Mouse (Mus musculus) hindbrain, embryonic 11.5 days (tissue): Measurements from ENCODE around the gene Rassf9. TPM values are rescaled to one million over a fixed set of nuclear protein-coding genes. Genes with fewer than 3 reads are reported as not detected.
A peak's percentile ranks its signal among the peaks of the same experiment; 100 is the strongest.

Source experiments
- ATAC-seq: fragments of 200-750 bp; cut with Nextera tagmentation; 2 replicates; pipeline ENCODE4 v1.8.0; 2017; ENCODE audit warnings: mild to moderate bottlenecking, moderate TSS enrichment, moderate library complexity; ENCODE audit not compliant: low FRiP score
- DNase-seq: peaks from one replicate; pipeline ENCODE4 v3.0.0-alpha.2; 2015; ENCODE audit warnings: low spot score
- H3K27ac ChIP-seq: fragments of 300-500 bp; sonication (generic); 2 replicates; pipeline ENCODE4 v1.5.1; 2014; ENCODE audit warnings: mild to moderate bottlenecking, low read depth, low read length
- H3K27me3 ChIP-seq: fragments of 300-500 bp; sonication (generic); 2 replicates; pipeline ENCODE4 v1.6.1; 2014; ENCODE audit warnings: mild to moderate bottlenecking, low read length, moderate library complexity, mixed read lengths; ENCODE audit not compliant: control insufficient read depth, insufficient read depth
- H3K36me3 ChIP-seq: fragments of 300-500 bp; sonication (generic); 2 replicates; pipeline ENCODE4 v1.6.1; 2014; ENCODE audit warnings: mild to moderate bottlenecking, low read length, moderate library complexity, mixed read lengths; ENCODE audit not compliant: control insufficient read depth, insufficient read depth
- H3K4me1 ChIP-seq: fragments of 300-500 bp; sonication (generic); replicated peaks from 2 replicates; pipeline ENCODE4 v1.6.1; 2014; ENCODE audit warnings: low read length, mixed read lengths; ENCODE audit not compliant: control insufficient read depth, insufficient read depth
- H3K4me2 ChIP-seq: fragments of 300-500 bp; sonication (generic); replicated peaks from 2 replicates; pipeline ENCODE4 v1.6.1; 2014; ENCODE audit warnings: mild to moderate bottlenecking, low read depth, low read length
- H3K4me3 ChIP-seq: fragments of 300-500 bp; sonication (generic); 2 replicates; pipeline ENCODE4 v1.5.1; 2014; ENCODE audit warnings: low read depth, low read length
- H3K9ac ChIP-seq: fragments of 300-500 bp; sonication (generic); 2 replicates; pipeline ENCODE4 v1.6.1; 2014; ENCODE audit warnings: low read depth, low read length
- H3K9me3 ChIP-seq: fragments of 300-500 bp; sonication (generic); 2 replicates; pipeline ENCODE4 v1.6.1; 2016; ENCODE audit warnings: low read length; ENCODE audit not compliant: control insufficient read depth
- WGBS: fragments of 180-500 bp; shearing (Covaris S2); extraction: QIAGEN DNeasy Blood & Tissue Kit; methylation state at CpG from one replicate; pipeline ENCODE4 v1.1.7; 2014; 5-methylcytosine and 5-hydroxymethylcytosine counted together
- polyA plus RNA-seq: library from polyadenylated mRNA; unstranded; fragments of >200 nt; fragmentation: Nextera tagmentation; extraction: Ambion mirVana; gene quantifications from 2 replicates; pipeline ENCODE4 v1.2.1, GENCODE M21; 2014

Rassf9 gene
- polyA plus RNA-seq = 1.9 and 2.0 TPM in 2 replicates

- 24% methylated on average over 5 of the region's 5 CpGs for WGBS
- no peak within 1 kb of the TSS for H3K4me2 ChIP-seq
- H3K4me3 ChIP-seq = no peak within 1 kb of the TSS
- ATAC-seq (peak; percentile 70; the same call in 1 of the 2 replicates), DNase-seq (peak; percentile 22)
- H3K36me3 ChIP-seq = no peaks in the 10 kb centered on the region
- peak within 1 kb of the TSS; percentile 36; the same call in 1 of the 2 replicates for H3K27ac ChIP-seq
- H3K4me1 ChIP-seq = no peaks in the 10 kb centered on the region
- no peak within 1 kb of the TSS for H3K9ac ChIP-seq
- no peaks in the 10 kb centered on the region for H3K27me3 ChIP-seq
- H3K9me3 ChIP-seq = no peaks in the 10 kb centered on the region
Observed at GRCm38 (mm10) chr10:102511807-102512461, at the start of gene Rassf9. Rassf9 (plus strand) TSS chr10:102512222.

DNA sequence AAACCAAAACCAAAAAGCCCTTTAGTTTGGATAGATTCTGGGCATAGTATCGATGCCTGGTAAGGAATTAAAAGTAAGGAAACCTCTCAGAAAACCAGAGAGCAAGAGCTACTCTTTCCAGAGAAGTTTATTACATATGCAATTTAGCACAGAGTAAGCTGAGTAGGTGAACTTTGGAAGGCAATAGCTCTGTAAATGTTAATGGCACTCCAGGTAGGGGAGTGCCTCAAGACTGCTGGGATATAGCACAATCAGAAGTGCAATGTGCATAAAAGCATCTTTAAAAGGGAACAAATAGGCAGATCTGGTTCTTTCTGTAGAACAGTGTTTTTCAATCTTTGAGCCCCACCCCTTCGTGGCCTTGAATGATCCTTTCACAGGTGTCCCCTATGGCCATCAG is 42.6 kb upstream of the Rassf9 start:
- H3K9me3 ChIP-seq = no peaks in the 10 kb centered on the region
- DNase-seq (no peak), ATAC-seq (no peak)
- no peak overlapping the region for H3K4me2 ChIP-seq
- H3K4me3 ChIP-seq = no peak overlapping the region
- no peaks in the 10 kb centered on the region for H3K36me3 ChIP-seq
- no peaks in the 10 kb centered on the region for H3K27me3 ChIP-seq
- no peaks in the 10 kb centered on the region for H3K4me1 ChIP-seq
- 77% methylated on average over 2 of the region's 2 CpGs for WGBS
- no peak overlapping the region for H3K27ac ChIP-seq
- H3K9ac ChIP-seq = no peak overlapping the region

- H3K4me3 ChIP-seq = no peak within 1 kb of the TSS
- no peaks in the 10 kb centered on the region for H3K36me3 ChIP-seq
- no peak within 1 kb of the TSS for H3K4me2 ChIP-seq
- no peak within 1 kb of the TSS for H3K9ac ChIP-seq
- DNase-seq = no peak
- WGBS = 29% methylated on average over 3 of the region's 3 CpGs
- H3K4me1 ChIP-seq = no peaks in the 10 kb centered on the region
- no peak within 1 kb of the TSS for H3K27ac ChIP-seq
- no peaks in the 10 kb centered on the region for H3K27me3 ChIP-seq
- no peaks in the 10 kb centered on the region for H3K9me3 ChIP-seq
- ATAC-seq = 0 out of 2 replicates have a peak, but pooled peaks have one; percentile 19
Observed at GRCm38 (mm10) chr10:102490386-102490785, 21.6 kb upstream of the Rassf9 start, which contains the start of gene Nts. Nts (minus strand) TSS chr10:102490486.

DNA sequence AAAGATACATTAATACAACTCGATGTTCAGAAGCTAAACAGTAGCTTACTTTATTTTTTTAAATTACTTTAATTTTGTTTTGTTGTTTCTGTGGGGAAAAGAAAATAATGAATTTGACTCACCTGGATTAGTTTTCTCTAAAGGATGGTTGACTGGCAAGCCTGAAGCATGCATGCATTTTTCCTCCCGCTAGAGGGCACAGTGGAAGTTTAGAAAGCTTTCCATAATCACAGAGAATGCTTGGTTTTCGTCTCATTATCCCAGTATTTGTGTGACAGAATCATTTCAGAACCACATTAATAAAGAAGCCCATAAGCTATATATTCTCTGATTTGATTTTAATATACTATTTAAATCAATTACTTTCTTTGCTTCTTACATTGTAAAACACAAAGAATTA is 20.2 kb upstream of the Rassf9 start:
- H3K27ac ChIP-seq = no peak overlapping the region
- no peak overlapping the region for H3K9ac ChIP-seq
- ATAC-seq = no peak
- no peaks in the 10 kb centered on the region for H3K9me3 ChIP-seq
- H3K4me1 ChIP-seq = no peaks in the 10 kb centered on the region
- H3K27me3 ChIP-seq = no peaks in the 10 kb centered on the region
- peak; percentile 66 for DNase-seq
- no peak overlapping the region for H3K4me3 ChIP-seq
- 22% methylated on average over 3 of the region's 3 CpGs for WGBS
- H3K4me2 ChIP-seq = no peak overlapping the region
- H3K36me3 ChIP-seq = no peaks in the 10 kb centered on the region

- Histone ChIP-seq H3K27ac (no peak overlapping the region), H3K4me3 (no peak overlapping the region), H3K27me3 (no peaks in the 10 kb centered on the region), H3K9me3 (no peaks in the 10 kb centered on the region), H3K9ac (no peak overlapping the region), H3K36me3 (no peaks in the 10 kb centered on the region), H3K4me2 (no peak overlapping the region), H3K4me1 (no peaks in the 10 kb centered on the region)
- peak; percentile 45; the same call in 1 of the 2 replicates for ATAC-seq
- WGBS = 30% methylated on average over 4 of the region's 4 CpGs
- peak; percentile 45 for DNase-seq
Observed at GRCm38 (mm10) chr10:102498754-102499153, 13.3 kb upstream of the Rassf9 start.

- Histone ChIP-seq H3K36me3 (no peaks in the 10 kb centered on the region), H3K9ac (no peak overlapping the region), H3K4me1 (no peaks in the 10 kb centered on the region), H3K4me3 (no peak overlapping the region), H3K27ac (no peak overlapping the region), H3K4me2 (no peak overlapping the region), H3K9me3 (no peaks in the 10 kb centered on the region), H3K27me3 (no peaks in the 10 kb centered on the region)
- no peak for ATAC-seq
- no peak for DNase-seq
- 65% methylated on average over 4 of the region's 4 CpGs for WGBS
Observed at GRCm38 (mm10) chr10:102507386-102507785, 4.6 kb upstream of the Rassf9 start.

DNA sequence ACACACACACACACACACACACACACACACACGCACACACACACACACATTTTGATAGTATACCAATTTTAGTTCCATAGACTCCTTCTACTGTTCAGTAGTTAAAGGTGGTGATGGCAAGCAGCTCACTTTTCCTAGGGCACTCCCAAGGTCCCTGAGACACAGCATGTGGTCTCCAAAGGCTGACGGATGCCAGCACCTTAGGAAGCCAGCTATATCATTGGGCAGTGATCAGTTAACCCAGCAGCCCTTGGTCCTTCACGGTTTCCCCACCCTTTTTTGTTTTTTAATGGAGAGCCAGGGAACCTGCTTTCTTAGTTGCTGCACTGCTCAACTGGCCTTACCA is 588 bp upstream of the Rassf9 start:
- no peak overlapping the region for H3K4me2 ChIP-seq

DNA sequence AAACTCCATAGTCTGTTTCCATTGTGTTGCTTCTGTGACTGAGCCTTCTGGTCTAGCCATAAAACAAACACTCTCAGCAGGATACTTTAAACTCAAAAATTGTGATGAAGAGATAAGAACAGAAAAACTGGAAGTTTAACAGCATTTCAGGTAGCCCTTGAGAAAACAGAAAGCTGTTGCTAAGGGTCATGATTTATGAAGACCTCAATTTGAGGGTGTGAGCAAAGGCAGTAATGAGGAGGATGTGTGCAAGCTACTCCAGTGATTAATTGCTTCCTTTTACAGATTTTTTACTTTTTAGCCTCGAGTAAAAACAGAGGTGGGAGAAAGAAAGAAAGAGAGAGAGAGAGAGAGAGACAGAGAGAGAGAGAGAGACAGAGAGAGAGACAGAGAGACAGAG is 2.1 kb downstream of the Rassf9 start:
- Histone ChIP-seq H3K36me3 (no peaks in the 10 kb centered on the region), H3K27ac (no peak overlapping the region), H3K9ac (no peak overlapping the region), H3K4me1 (no peaks in the 10 kb centered on the region), H3K9me3 (no peaks in the 10 kb centered on the region), H3K27me3 (no peaks in the 10 kb centered on the region), H3K4me3 (no peak overlapping the region), H3K4me2 (no peak overlapping the region)
- ATAC-seq = no peak
- DNase-seq = no peak
- WGBS = 39% methylated on average over 1 of the region's 1 CpGs

More for the DNA sequence above, 588 bp upstream of the Rassf9 start:
- H3K9ac ChIP-seq = no peak overlapping the region
- ATAC-seq (peak; percentile 34; the same call in 1 of the 2 replicates), DNase-seq (no peak)
- no peak overlapping the region for H3K27ac ChIP-seq
- H3K9me3 ChIP-seq = no peaks in the 10 kb centered on the region
- no peak overlapping the region for H3K4me3 ChIP-seq
- H3K36me3 ChIP-seq = no peaks in the 10 kb centered on the region
- no peaks in the 10 kb centered on the region for H3K4me1 ChIP-seq
- H3K27me3 ChIP-seq = no peaks in the 10 kb centered on the region
- whole genome bisulfite sequencing = 39% methylated on average over 3 of the region's 3 CpGs

DNA sequence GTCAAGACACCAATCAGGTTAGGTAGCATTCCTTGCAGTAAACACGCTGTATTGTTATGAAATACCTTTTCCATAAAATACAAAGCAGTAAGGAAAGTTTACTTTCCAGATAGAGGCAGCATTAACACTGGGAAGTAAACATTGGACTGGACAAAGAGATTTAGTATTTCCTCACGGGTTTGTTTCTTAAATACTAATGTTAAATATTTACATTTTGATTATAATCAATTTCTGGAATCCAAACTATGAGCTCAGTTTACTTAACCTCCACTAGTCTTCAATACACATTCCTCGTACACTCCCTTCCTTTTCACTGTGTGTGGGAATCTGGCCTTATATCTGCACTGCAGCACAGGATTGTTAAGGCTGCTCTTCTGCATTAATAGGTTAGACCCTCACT is 15.9 kb downstream of the Rassf9 start:
- Histone ChIP-seq H3K27me3 (no peaks in the 10 kb centered on the region), H3K36me3 (no peaks in the 10 kb centered on the region), H3K9ac (no peak overlapping the region), H3K4me2 (no peak overlapping the region), H3K4me3 (no peak overlapping the region), H3K27ac (no peak overlapping the region), H3K4me1 (no peaks in the 10 kb centered on the region), H3K9me3 (no peaks in the 10 kb centered on the region)
- no peak for ATAC-seq
- WGBS = 79% methylated on average over 3 of the region's 3 CpGs
- no peak for DNase-seq
